Mouse (Mus musculus) spleen, adult 2 months (tissue): Measurements from ENCODE around the gene Fam163a. TPM values are rescaled to one million over a fixed set of nuclear protein-coding genes. Genes with fewer than 3 reads are reported as not detected.

Experiments used
- DNase-seq, 2 experiments: peaks; one replicate each; pipeline versions ENCODE4 v3.0.0 to v3.0.0-alpha.2; 2012 to 2021; ENCODE audit warnings: low spot score in 2 of 2, low read depth in 1 of 2
- H3K27ac ChIP-seq: fragments of 200-500 bp; 2 replicates; pipeline ENCODE4 v1.5.1; 2012; ENCODE audit warnings: low read length, inconsistent platforms; ENCODE audit not compliant: insufficient read depth
- H3K27me3 ChIP-seq: fragments of 200-500 bp; 2 replicates; pipeline ENCODE4 v1.6.1; 2012; ENCODE audit warnings: mild to moderate bottlenecking, moderate library complexity, low read length, inconsistent platforms; ENCODE audit not compliant: control insufficient read depth, insufficient read depth
- H3K36me3 ChIP-seq: fragments of 200-500 bp; 2 replicates; pipeline ENCODE4 v1.6.1; 2012; ENCODE audit warnings: mild to moderate bottlenecking, low read length, inconsistent platforms; ENCODE audit not compliant: control insufficient read depth, insufficient read depth
- H3K4me1 ChIP-seq: fragments of 200-500 bp; 2 replicates; pipeline ENCODE4 v1.6.1; 2011; ENCODE audit warnings: inconsistent platforms; ENCODE audit not compliant: control insufficient read depth, insufficient read depth, insufficient read length
- H3K4me3 ChIP-seq: fragments of 200-500 bp; 2 replicates; pipeline ENCODE4 v1.5.1; 2011; ENCODE audit warnings: mild to moderate bottlenecking, inconsistent platforms; ENCODE audit not compliant: insufficient read depth, insufficient read length; ENCODE audit errors: extremely low read depth
- CTCF ChIP-seq: fragments of 200-500 bp; IDR thresholded peaks from 2 replicates; pipeline ENCODE4 v1.5.1; 2011; ENCODE audit warnings: mild to moderate bottlenecking, inconsistent platforms; ENCODE audit not compliant: insufficient read depth, insufficient read length, insufficient replicate concordance; ENCODE audit errors: extremely low read depth
- POLR2A ChIP-seq: fragments of 200-500 bp; IDR thresholded peaks from 2 replicates; pipeline ENCODE4 v1.6.1; 2011; ENCODE audit warnings: low read depth, low read length, inconsistent platforms
- WGBS: fragments of 180-500 bp; shearing (Covaris S2); methylation state at CpG from one replicate; pipeline ENCODE4 v1.1.7; 2018; 5-methylcytosine and 5-hydroxymethylcytosine counted together
- polyA plus RNA-seq: library from polyadenylated mRNA; depleted of rRNA; stranded (reverse); fragments of >200 nt; gene quantifications from 2 replicates; pipeline ENCODE4 v1.2.3, GENCODE M21; 2012; rRNA removed

Fam163a gene
- polyA plus RNA-seq, 1 experiment = not detected

DNA sequence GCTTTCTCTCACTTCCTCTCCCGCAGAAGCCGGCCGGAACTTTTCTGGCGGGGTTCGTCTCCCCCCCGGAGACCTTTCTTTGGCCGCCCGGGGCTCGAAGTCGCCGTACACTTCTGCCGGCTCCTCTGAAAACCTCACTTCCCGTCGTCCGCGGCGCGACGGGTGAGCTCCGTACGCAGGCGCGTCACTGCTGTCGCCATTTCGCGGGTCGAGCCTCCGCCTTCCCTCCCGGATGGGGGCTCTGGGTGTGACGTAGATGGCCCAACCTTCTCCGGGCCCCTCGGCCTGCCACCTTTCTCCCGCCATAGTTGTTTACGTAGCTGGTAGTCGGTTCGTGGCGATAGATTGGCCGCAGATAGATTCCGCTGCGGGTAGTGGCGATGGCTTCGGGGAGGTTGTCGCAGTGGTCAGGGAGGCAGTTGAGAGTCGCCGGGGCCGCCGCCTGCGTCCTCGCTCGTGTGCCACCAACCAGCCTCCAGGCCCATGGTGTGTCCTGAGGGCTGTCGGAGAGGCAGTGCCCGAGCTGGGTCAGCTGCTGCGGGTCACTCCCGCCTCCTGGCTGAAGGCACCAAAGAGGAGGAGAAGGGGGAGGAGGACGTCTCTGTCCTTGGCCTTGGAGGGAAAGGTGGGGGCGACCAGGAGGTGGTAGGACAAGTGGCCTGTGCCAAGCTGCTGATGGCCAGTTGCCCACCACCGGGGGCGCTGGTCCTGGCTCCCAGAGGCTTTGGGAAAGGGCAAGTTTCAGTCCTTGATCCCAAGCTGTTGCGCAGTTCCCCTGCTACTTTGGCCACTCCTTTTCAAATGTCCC is 168.7 kb downstream of the Fam163a start, which contains the start of gene Tor1aip1:
Tor1aip1 (minus strand) TSS at position 551 of the 808 bp plus-strand sequence.
- peak; percentile 97 for DNase-seq
- under 1% methylated on average over 59 of the region's 59 CpGs for WGBS
- Histone ChIP-seq H3K4me1 (peaks cover 3% of the 10 kb centered on the region; the same call in 1 of the 2 replicates), H3K27ac (peak within 1 kb of the TSS; percentile 100), H3K36me3 (peaks cover 18% of the 10 kb centered on the region), H3K27me3 (no peaks in the 10 kb centered on the region), H3K4me3 (peak within 1 kb of the TSS; percentile 94)
- peak; percentile 78; the same call in 1 of the 2 replicates for TF ChIP-seq POLR2A
- peak; percentile 58; the same call in 1 of the 2 replicates for TF ChIP-seq CTCF

DNA sequence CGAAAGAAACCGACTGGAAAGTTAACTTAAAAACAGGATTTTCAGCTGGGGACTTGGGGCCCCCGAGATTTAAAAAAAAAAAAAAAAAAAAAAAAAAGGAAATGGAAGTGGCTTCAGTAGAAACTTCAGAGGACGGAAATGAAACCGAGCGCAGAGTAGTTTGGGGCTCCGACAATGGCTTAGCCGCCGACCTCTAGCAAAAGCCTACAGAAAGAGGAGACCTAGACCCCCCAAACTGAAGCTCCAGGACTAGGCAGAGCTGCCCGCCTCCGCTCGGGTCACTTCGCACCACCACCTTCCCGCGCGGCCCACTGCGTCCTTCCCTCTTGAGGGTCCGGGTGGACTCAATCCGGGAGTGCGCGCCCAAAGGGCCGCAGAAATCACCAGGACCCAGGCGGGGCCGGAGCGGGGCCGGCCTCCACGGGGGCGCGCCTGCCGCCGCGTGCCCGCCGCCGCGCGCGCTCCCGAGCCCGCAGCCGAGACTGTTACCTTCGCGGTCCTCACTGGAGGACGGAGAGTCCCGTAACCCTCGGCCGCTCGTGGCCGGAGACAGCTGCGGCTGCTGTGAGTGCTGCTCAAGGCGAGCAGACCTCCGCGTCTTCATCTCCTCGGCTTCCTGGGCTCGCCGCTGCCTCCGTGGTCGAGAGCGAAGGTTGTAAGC is 169.4 kb downstream of the Fam163a start, which contains the start of gene Tor1aip2:
Tor1aip2 (plus strand) TSS at position 135 of the 661 bp plus-strand sequence.
- DNase-seq = peak in 1 of 2 experiments; percentile 59
- H3K4me1 ChIP-seq = peaks cover 3% of the 10 kb centered on the region; the same call in 1 of the 2 replicates
- peak within 1 kb of the TSS; percentile 94 for H3K4me3 ChIP-seq

DNA sequence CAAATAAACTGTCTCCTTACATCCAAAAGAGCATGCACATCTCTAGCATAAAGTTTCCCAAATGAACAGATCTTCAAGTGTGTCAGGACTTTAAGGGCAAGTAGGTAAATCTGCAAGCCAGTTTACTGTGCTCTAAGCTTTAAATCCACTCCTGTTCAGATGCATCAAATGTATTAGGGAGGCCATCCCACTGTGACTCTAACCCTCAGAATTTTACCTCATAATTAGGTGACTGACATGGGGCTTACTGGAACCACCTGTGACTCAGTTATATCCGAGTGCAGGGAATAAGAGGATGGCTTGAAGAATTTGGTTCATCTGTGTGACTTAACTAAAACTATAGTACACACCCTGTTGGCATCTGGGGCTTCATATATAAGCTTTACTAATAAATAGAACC is 170.2 kb downstream of the Fam163a start:
- Histone ChIP-seq H3K4me1 (peaks cover 3% of the 10 kb centered on the region; the same call in 1 of the 2 replicates), H3K27me3 (no peaks in the 10 kb centered on the region), H3K36me3 (peaks cover 23% of the 10 kb centered on the region), H3K27ac (peak overlapping the region; percentile 100; the same call in 1 of the 2 replicates), H3K4me3 (peak overlapping the region; percentile 52)
- DNase-seq = no peak
- TF ChIP-seq CTCF = no peak
- TF ChIP-seq POLR2A = no peak
- 4% methylated on average over 1 of the region's 1 CpGs for WGBS

More for the DNA sequence above, 169.4 kb downstream of the Fam163a start, which contains the start of gene Tor1aip2:
- Histone ChIP-seq H3K27me3 (no peaks in the 10 kb centered on the region), H3K36me3 (peaks cover 19% of the 10 kb centered on the region), H3K27ac (peak within 1 kb of the TSS; percentile 100)
- under 1% methylated on average over 59 of the region's 59 CpGs for WGBS
- TF ChIP-seq CTCF (no peak), POLR2A (peak; percentile 76; the same call in 1 of the 2 replicates)

DNA sequence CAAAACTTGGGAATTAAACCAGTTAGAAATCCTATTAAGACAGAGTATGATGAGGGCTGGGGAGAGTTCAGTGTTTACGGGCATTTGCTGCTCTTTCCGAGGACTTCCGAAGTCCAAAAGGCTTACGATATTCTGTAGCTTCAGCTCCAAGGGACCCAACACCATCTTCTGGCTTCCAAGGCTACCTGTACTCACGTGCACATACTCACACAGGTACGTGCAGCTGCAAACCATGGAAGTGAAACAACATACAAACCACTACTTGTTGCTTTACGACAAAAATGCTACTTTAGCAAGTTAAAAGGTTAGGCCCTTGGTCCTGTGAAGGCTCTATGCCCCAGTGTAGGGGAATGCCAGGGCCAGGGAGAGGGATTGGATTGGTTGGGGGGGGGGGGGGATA is 170.9 kb downstream of the Fam163a start:
- peaks cover 28% of the 10 kb centered on the region for H3K36me3 ChIP-seq
- WGBS = 86% methylated on average over 7 of the region's 7 CpGs
- no peak overlapping the region for H3K4me3 ChIP-seq
- H3K4me1 ChIP-seq = peaks cover 3% of the 10 kb centered on the region; the same call in 1 of the 2 replicates
- TF ChIP-seq POLR2A (no peak), CTCF (no peak)
- no peaks in the 10 kb centered on the region for H3K27me3 ChIP-seq
- no peak for DNase-seq
- no peak overlapping the region for H3K27ac ChIP-seq

DNA sequence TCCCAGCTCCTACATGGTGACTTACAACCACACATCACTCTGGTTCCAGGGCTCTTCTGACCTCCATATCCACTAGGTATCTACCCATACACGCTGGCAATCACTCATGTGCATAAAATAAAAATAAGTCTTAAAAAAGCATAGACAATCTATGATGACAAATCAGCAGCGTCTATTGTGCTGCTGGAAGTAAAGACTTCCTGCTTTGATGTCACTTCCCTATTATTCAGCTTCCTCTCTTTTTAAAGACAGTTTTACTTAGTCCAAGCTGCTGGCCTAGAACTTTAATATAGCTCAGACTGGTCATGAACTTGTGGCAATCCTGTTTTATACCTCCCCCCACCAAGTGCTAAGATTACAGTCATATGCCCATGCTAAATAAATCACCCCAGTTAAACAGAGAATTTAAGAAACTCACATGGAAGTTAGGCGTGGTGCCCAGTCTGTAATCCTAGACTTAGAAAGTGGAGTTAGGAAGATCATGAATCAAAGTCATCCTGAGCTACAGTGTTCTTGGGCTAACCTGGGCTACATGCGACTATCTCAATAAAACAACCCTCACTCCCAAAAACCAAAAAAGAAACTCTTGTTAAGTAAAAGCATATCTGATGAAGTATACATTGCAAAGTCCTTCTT is 176.4 kb downstream of the Fam163a start:
- no peak for DNase-seq
- TF ChIP-seq CTCF (no peak), POLR2A (no peak)
- H3K27ac ChIP-seq = peak overlapping the region; percentile 43; the same call in 1 of the 2 replicates
- H3K4me1 ChIP-seq = peaks cover 5% of the 10 kb centered on the region
- WGBS = 61% methylated on average over 4 of the region's 4 CpGs
- H3K36me3 ChIP-seq = peaks cover 40% of the 10 kb centered on the region
- no peaks in the 10 kb centered on the region for H3K27me3 ChIP-seq
- H3K4me3 ChIP-seq = no peak overlapping the region

DNA sequence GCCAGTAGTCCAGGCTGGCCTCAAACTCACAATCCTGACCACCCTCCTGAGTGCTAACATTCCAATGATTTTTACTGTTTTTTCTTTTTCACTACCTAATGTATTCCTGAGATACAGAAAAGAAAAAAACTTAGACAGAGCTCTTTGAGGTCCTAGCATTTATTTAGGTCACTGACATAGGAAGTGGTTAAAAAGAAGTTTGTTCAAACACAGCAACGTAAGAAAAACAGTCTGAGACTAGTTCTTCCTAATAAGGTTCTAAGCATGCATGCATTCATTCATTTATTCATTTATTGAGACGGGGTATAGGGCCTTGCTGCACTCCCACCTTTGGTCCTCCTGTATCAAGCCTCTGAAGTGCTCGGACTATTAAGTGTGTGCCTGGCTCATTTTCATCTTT is 177.0 kb downstream of the Fam163a start:
- 0 out of 2 replicates have a peak overlapping the region, but pooled peaks have one; percentile 43 for H3K27ac ChIP-seq
- 72% methylated on average over 3 of the region's 3 CpGs for WGBS
- peaks cover 39% of the 10 kb centered on the region for H3K36me3 ChIP-seq
- H3K4me1 ChIP-seq = peaks cover 5% of the 10 kb centered on the region
- TF ChIP-seq CTCF (no peak), POLR2A (no peak)
- no peak for DNase-seq
- no peak overlapping the region for H3K4me3 ChIP-seq
- H3K27me3 ChIP-seq = no peaks in the 10 kb centered on the region

Other genes with a start within 250 kb of the Fam163a start
- gene Cep350, start 231.8 kb downstream of the Fam163a start, polyA plus RNA-seq = 4.8 and 5.2 TPM in 2 replicates
- 27.6 and 28.9 TPM in 2 replicates for gene Tor1aip2, start 169.6 kb downstream of the Fam163a start, polyA plus RNA-seq
- gene Tor1aip1, start 168.5 kb downstream of the Fam163a start, polyA plus RNA-seq = 17.5 and 17.6 TPM in 2 replicates
- gene Tdrd5, start 98.6 kb upstream of the Fam163a start, polyA plus RNA-seq = not detected in 2 replicates
- gene Nphs2, start 105.7 kb upstream of the Fam163a start, polyA plus RNA-seq = not detected in 2 replicates
- gene Gm2000, start 161.0 kb upstream of the Fam163a start, polyA plus RNA-seq = 27.1 and 33.6 TPM in 2 replicates
- gene Axdnd1, start 216.1 kb upstream of the Fam163a start, polyA plus RNA-seq = not detected in 2 replicates